Mouse (Mus musculus) midbrain, embryonic 14.5 days (tissue): ENCODE results near the gene Nrp2. TPM values are rescaled to one million over a fixed set of nuclear protein-coding genes. Genes with fewer than 3 reads are reported as not detected.
A peak's percentile ranks its signal among the peaks of the same experiment; 100 is the strongest.

ENCODE experiments used
- ATAC-seq: fragments of 200-750 bp; cut with Nextera tagmentation; 2 replicates; pipeline ENCODE4 v1.8.0; 2017; ENCODE audit warnings: moderate number of reproducible peaks, moderate library complexity; ENCODE audit not compliant: low FRiP score, low TSS enrichment
- DNase-seq: peaks from one replicate; pipeline ENCODE4 v3.0.0-alpha.2; 2015
- H3K27ac ChIP-seq: fragments of 300-500 bp; sonication (generic); replicated peaks from 2 replicates; pipeline ENCODE4 v1.5.1; 2014; ENCODE audit warnings: mild to moderate bottlenecking, low read depth, low read length, moderate library complexity
- H3K27me3 ChIP-seq: fragments of 300-500 bp; sonication (generic); 2 replicates; pipeline ENCODE4 v1.6.1; 2014; ENCODE audit warnings: low read length, control low read depth, mixed read lengths; ENCODE audit not compliant: control insufficient read depth, insufficient read depth
- H3K36me3 ChIP-seq: fragments of 300-500 bp; sonication (generic); 2 replicates; pipeline ENCODE4 v1.6.1; 2014; ENCODE audit warnings: low read length, control low read depth; ENCODE audit not compliant: control insufficient read depth, insufficient read depth
- H3K4me1 ChIP-seq: fragments of 300-500 bp; sonication (generic); 2 replicates; pipeline ENCODE4 v1.6.1; 2014; ENCODE audit warnings: mild to moderate bottlenecking, antibody characterized with exemption, low read length, control low read depth; ENCODE audit not compliant: control insufficient read depth, insufficient read depth
- H3K4me2 ChIP-seq: fragments of 300-500 bp; sonication (generic); 2 replicates; pipeline ENCODE4 v1.6.1; 2014; ENCODE audit warnings: mild to moderate bottlenecking, low read length, moderate library complexity
- H3K4me3 ChIP-seq: fragments of 300-500 bp; sonication (generic); replicated peaks from 2 replicates; pipeline ENCODE4 v1.5.1; 2014; ENCODE audit warnings: low read depth, low read length
- H3K9ac ChIP-seq: fragments of 300-500 bp; sonication (generic); replicated peaks from 2 replicates; pipeline ENCODE4 v1.6.1; 2014; ENCODE audit warnings: mild to moderate bottlenecking, low read length, moderate library complexity
- H3K9me3 ChIP-seq: fragments of 300-500 bp; sonication (generic); 2 replicates; pipeline ENCODE4 v1.6.1; 2016; ENCODE audit warnings: low read length, control low read depth, mixed read lengths; ENCODE audit not compliant: control insufficient read depth
- WGBS: fragments of 180-500 bp; shearing (Covaris S2); extraction: QIAGEN DNeasy Blood & Tissue Kit; methylation state at CpG from one replicate; pipeline ENCODE4 v1.1.7; 2014; 5-methylcytosine and 5-hydroxymethylcytosine counted together
- polyA plus RNA-seq: library from polyadenylated mRNA; unstranded; fragments of >200 nt; fragmentation: Nextera tagmentation; extraction: Ambion mirVana; gene quantifications from 2 replicates; pipeline ENCODE4 v1.2.1, GENCODE M21; 2014

Nrp2 gene
- polyA plus RNA-seq, 1 experiment from 2014 or later = 19.5 TPM

GRCm38 (mm10) chr1:62838631-62839030 lies 135.5 kb downstream of the Nrp2 start:
- no peak for DNase-seq
- ATAC-seq = no peak
- Histone ChIP-seq H3K4me1 (no peaks in the 10 kb centered on the region), H3K27me3 (no peaks in the 10 kb centered on the region), H3K9me3 (no peaks in the 10 kb centered on the region; the same call in 1 of the 2 replicates), H3K4me3 (no peak overlapping the region), H3K36me3 (no peaks in the 10 kb centered on the region), H3K4me2 (no peak overlapping the region), H3K9ac (no peak overlapping the region), H3K27ac (no peak overlapping the region)
- 40% methylated on average over 2 of the region's 2 CpGs for WGBS

- no peak for ATAC-seq
- H3K4me1 ChIP-seq = no peaks in the 10 kb centered on the region
These were observed 140.1 kb downstream of the Nrp2 start for GRCm38 (mm10) chr1:62843215-62843614.

GRCm38 (mm10) chr1:62850990-62851940 lies 148.2 kb downstream of the Nrp2 start:
- ATAC-seq = no peak
- 29% methylated on average over 8 of the region's 8 CpGs for WGBS
- Histone ChIP-seq H3K4me2 (no peak overlapping the region), H3K9ac (no peak overlapping the region), H3K4me3 (no peak overlapping the region), H3K36me3 (no peaks in the 10 kb centered on the region), H3K9me3 (no peaks in the 10 kb centered on the region), H3K4me1 (peaks cover 10% of the 10 kb centered on the region; the same call in 1 of the 2 replicates), H3K27ac (peak overlapping the region; percentile 45; the same call in 1 of the 2 replicates), H3K27me3 (no peaks in the 10 kb centered on the region)
- DNase-seq = peak; percentile 36

More at GRCm38 (mm10) chr1:62843215-62843614, 140.1 kb downstream of the Nrp2 start:
- Histone ChIP-seq H3K9me3 (no peaks in the 10 kb centered on the region), H3K27ac (no peak overlapping the region), H3K4me3 (no peak overlapping the region), H3K36me3 (no peaks in the 10 kb centered on the region), H3K9ac (no peak overlapping the region), H3K27me3 (no peaks in the 10 kb centered on the region), H3K4me2 (no peak overlapping the region)
- 92% methylated on average over 4 of the region's 4 CpGs for WGBS
- DNase-seq = no peak

- WGBS = 92% methylated on average over 9 of the region's 9 CpGs
- no peak overlapping the region for H3K9ac ChIP-seq
- no peak overlapping the region for H3K27ac ChIP-seq
- no peaks in the 10 kb centered on the region for H3K9me3 ChIP-seq
- ATAC-seq = no peak
- no peak overlapping the region for H3K4me3 ChIP-seq
- no peaks in the 10 kb centered on the region for H3K36me3 ChIP-seq
- H3K4me1 ChIP-seq = peaks cover 10% of the 10 kb centered on the region; the same call in 1 of the 2 replicates
- H3K27me3 ChIP-seq = no peaks in the 10 kb centered on the region
- no peak overlapping the region for H3K4me2 ChIP-seq
- no peak for DNase-seq
These were observed 150.3 kb downstream of the Nrp2 start for GRCm38 (mm10) chr1:62853362-62853761.

GRCm38 (mm10) chr1:62853996-62854395 lies 150.9 kb downstream of the Nrp2 start:
- Histone ChIP-seq H3K4me1 (peaks cover 10% of the 10 kb centered on the region; the same call in 1 of the 2 replicates), H3K4me3 (no peak overlapping the region), H3K9me3 (no peaks in the 10 kb centered on the region), H3K4me2 (no peak overlapping the region), H3K36me3 (no peaks in the 10 kb centered on the region), H3K27ac (no peak overlapping the region), H3K9ac (no peak overlapping the region), H3K27me3 (no peaks in the 10 kb centered on the region)
- ATAC-seq (no peak), DNase-seq (no peak)
- WGBS = 89% methylated on average over 4 of the region's 4 CpGs

GRCm38 (mm10) chr1:62859098-62859497 lies 156.0 kb downstream of the Nrp2 start:
- ATAC-seq (no peak), DNase-seq (no peak)
- Histone ChIP-seq H3K36me3 (no peaks in the 10 kb centered on the region), H3K27me3 (no peaks in the 10 kb centered on the region), H3K9ac (no peak overlapping the region), H3K4me2 (no peak overlapping the region), H3K4me1 (0 out of 2 replicates have a peak, but pooled peaks cover 8% of the 10 kb centered on the region), H3K27ac (no peak overlapping the region), H3K4me3 (no peak overlapping the region), H3K9me3 (no peaks in the 10 kb centered on the region)
- WGBS = 62% methylated on average over 2 of the region's 2 CpGs

GRCm38 (mm10) chr1:62859556-62860300 lies 156.6 kb downstream of the Nrp2 start:
- H3K9me3 ChIP-seq = no peaks in the 10 kb centered on the region
- no peak overlapping the region for H3K27ac ChIP-seq
- no peak overlapping the region for H3K4me2 ChIP-seq
- no peaks in the 10 kb centered on the region for H3K27me3 ChIP-seq
- no peak for ATAC-seq
- no peaks in the 10 kb centered on the region for H3K36me3 ChIP-seq
- DNase-seq = no peak
- WGBS = 75% methylated on average over 9 of the region's 9 CpGs
- H3K4me3 ChIP-seq = no peak overlapping the region
- H3K4me1 ChIP-seq = 0 out of 2 replicates have a peak, but pooled peaks cover 8% of the 10 kb centered on the region
- H3K9ac ChIP-seq = no peak overlapping the region

- 0 out of 2 replicates have a peak, but pooled peaks cover 8% of the 10 kb centered on the region for H3K4me1 ChIP-seq
- no peaks in the 10 kb centered on the region for H3K9me3 ChIP-seq
- H3K9ac ChIP-seq = no peak overlapping the region
- H3K27me3 ChIP-seq = no peaks in the 10 kb centered on the region
- H3K4me2 ChIP-seq = no peak overlapping the region
- 55% methylated on average over 5 of the region's 5 CpGs for WGBS
- H3K36me3 ChIP-seq = no peaks in the 10 kb centered on the region
- no peak overlapping the region for H3K27ac ChIP-seq
- DNase-seq (peak; percentile 12), ATAC-seq (no peak)
- no peak overlapping the region for H3K4me3 ChIP-seq
These were observed 157.2 kb downstream of the Nrp2 start for GRCm38 (mm10) chr1:62860327-62860726.
